Mouse (Mus musculus) midbrain, embryonic 15.5 days (tissue): Measurements from ENCODE around the gene Tnrc18. TPM values are rescaled to one million over a fixed set of nuclear protein-coding genes. Genes with fewer than 3 reads are reported as not detected.
A peak's percentile ranks its signal among the peaks of the same experiment; 100 is the strongest.

ENCODE experiments used
- ATAC-seq: fragments of 200-750 bp; cut with Nextera tagmentation; replicated peaks from 2 replicates; pipeline ENCODE4 v1.8.0; 2017; ENCODE audit warnings: moderate TSS enrichment
- H3K27ac ChIP-seq: fragments of 300-500 bp; sonication (generic); 2 replicates; pipeline ENCODE4 v1.5.1; 2015; ENCODE audit warnings: mild to moderate bottlenecking, inconsistent platforms
- H3K27me3 ChIP-seq: fragments of 300-500 bp; sonication (generic); replicated peaks from 2 replicates; pipeline ENCODE4 v1.6.1; 2015; ENCODE audit warnings: inconsistent platforms
- H3K36me3 ChIP-seq: fragments of 300-500 bp; sonication (generic); replicated peaks from 2 replicates; pipeline ENCODE4 v1.6.1; 2015; ENCODE audit warnings: inconsistent platforms
- H3K4me1 ChIP-seq: fragments of 300-500 bp; sonication (generic); 2 replicates; pipeline ENCODE4 v1.6.1; 2015; ENCODE audit warnings: inconsistent platforms
- H3K4me2 ChIP-seq: fragments of 300-500 bp; sonication (generic); 2 replicates; pipeline ENCODE4 v1.6.1; 2015; ENCODE audit warnings: inconsistent platforms, mild to moderate bottlenecking, moderate library complexity
- H3K4me3 ChIP-seq: fragments of 300-500 bp; sonication (generic); 2 replicates; pipeline ENCODE4 v1.5.1; 2015; ENCODE audit warnings: mild to moderate bottlenecking, inconsistent platforms
- H3K9ac ChIP-seq: fragments of 300-500 bp; sonication (generic); 2 replicates; pipeline ENCODE4 v1.6.1; 2015; ENCODE audit warnings: mild to moderate bottlenecking, inconsistent platforms
- H3K9me3 ChIP-seq: fragments of 300-500 bp; sonication (generic); 2 replicates; pipeline ENCODE4 v1.6.1; 2016; ENCODE audit warnings: inconsistent platforms
- WGBS: fragments of 180-500 bp; shearing (Covaris S2); methylation state at CpG from one replicate; pipeline ENCODE4 v1.1.7; 2015; ENCODE audit warnings: mixed read lengths; 5-methylcytosine and 5-hydroxymethylcytosine counted together
- polyA plus RNA-seq: library from polyadenylated mRNA; unstranded; fragments of >200 nt; fragmentation: Nextera tagmentation; extraction: Ambion mirVana; gene quantifications from 2 replicates; pipeline ENCODE4 v1.2.1, GENCODE M21; 2015

Gene Tnrc18
- polyA plus RNA-seq, 1 experiment from 2014 or later = 38.6 TPM

GRCm38 (mm10) chr5:142761326-142761983 is 56.0 kb downstream of the Tnrc18 start:
- Histone ChIP-seq H3K36me3 (peaks cover 45% of the 10 kb centered on the region; the same call in 1 of the 2 replicates), H3K9ac (no peak overlapping the region; the same call in 1 of the 2 replicates), H3K9me3 (no peaks in the 10 kb centered on the region), H3K27ac (peak overlapping the region; percentile 81), H3K4me3 (no peak overlapping the region), H3K4me2 (peak overlapping the region; percentile 5; the same call in 1 of the 2 replicates), H3K27me3 (no peaks in the 10 kb centered on the region), H3K4me1 (peaks cover 22% of the 10 kb centered on the region)
- peak; percentile 59 for ATAC-seq
- WGBS = 48% methylated on average over 16 of the region's 16 CpGs

- no peak for ATAC-seq
- WGBS = 91% methylated on average over 8 of the region's 8 CpGs
- H3K27me3 ChIP-seq = no peaks in the 10 kb centered on the region
- H3K4me2 ChIP-seq = no peak overlapping the region
- no peaks in the 10 kb centered on the region for H3K9me3 ChIP-seq
- H3K27ac ChIP-seq = peak overlapping the region; percentile 22
- no peak overlapping the region for H3K4me3 ChIP-seq
- peaks cover 52% of the 10 kb centered on the region for H3K36me3 ChIP-seq
- no peak overlapping the region for H3K9ac ChIP-seq
- peaks cover 22% of the 10 kb centered on the region for H3K4me1 ChIP-seq
Observed at GRCm38 (mm10) chr5:142759786-142760185, 57.7 kb downstream of the Tnrc18 start.

DNA sequence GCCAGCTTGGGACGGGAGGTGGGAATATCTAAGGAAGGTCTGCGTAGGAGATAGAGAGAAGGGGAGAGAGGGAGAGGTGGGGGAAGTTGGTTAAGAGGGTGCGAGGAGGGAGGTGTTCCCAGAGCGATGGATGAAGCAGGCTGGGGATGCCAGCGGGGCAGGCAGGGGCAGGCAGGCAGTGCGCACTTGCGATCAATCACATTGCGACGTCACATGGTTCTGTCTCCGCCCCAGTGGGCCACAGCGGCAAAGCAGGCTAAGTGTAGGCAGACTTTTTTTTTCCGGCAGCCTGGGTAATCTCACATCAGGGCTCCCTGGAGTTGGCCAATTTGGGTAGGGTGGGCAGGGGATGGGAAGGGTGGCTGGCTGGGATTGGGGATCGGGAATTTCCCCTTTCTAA is 65.2 kb downstream of the Tnrc18 start:
- no peak overlapping the region for H3K9ac ChIP-seq
- H3K36me3 ChIP-seq = peaks cover 50% of the 10 kb centered on the region
- 59% methylated on average over 13 of the region's 13 CpGs for WGBS
- H3K4me3 ChIP-seq = no peak overlapping the region
- no peak overlapping the region for H3K4me2 ChIP-seq
- no peaks in the 10 kb centered on the region for H3K27me3 ChIP-seq
- H3K4me1 ChIP-seq = 0 out of 2 replicates have a peak, but pooled peaks cover 5% of the 10 kb centered on the region
- H3K27ac ChIP-seq = no peak overlapping the region
- ATAC-seq = no peak
- H3K9me3 ChIP-seq = no peaks in the 10 kb centered on the region

- no peak overlapping the region for H3K9ac ChIP-seq
- ATAC-seq = no peak
- no peaks in the 10 kb centered on the region for H3K27me3 ChIP-seq
- no peak overlapping the region for H3K27ac ChIP-seq
- no peak overlapping the region for H3K4me2 ChIP-seq
- 90% methylated on average over 11 of the region's 11 CpGs for WGBS
- no peaks in the 10 kb centered on the region for H3K9me3 ChIP-seq
- no peak overlapping the region for H3K4me3 ChIP-seq
- 0 out of 2 replicates have a peak, but pooled peaks cover 5% of the 10 kb centered on the region for H3K4me1 ChIP-seq
- peaks cover 43% of the 10 kb centered on the region for H3K36me3 ChIP-seq
Observed at GRCm38 (mm10) chr5:142750173-142750572, 67.3 kb downstream of the Tnrc18 start.

GRCm38 (mm10) chr5:142747026-142747629 is 70.3 kb downstream of the Tnrc18 start:
- Histone ChIP-seq H3K4me3 (no peak overlapping the region), H3K9me3 (no peaks in the 10 kb centered on the region), H3K27ac (peak overlapping the region; percentile 6; the same call in 1 of the 2 replicates), H3K27me3 (no peaks in the 10 kb centered on the region), H3K4me2 (no peak overlapping the region), H3K4me1 (no peaks in the 10 kb centered on the region), H3K36me3 (peaks cover 43% of the 10 kb centered on the region), H3K9ac (no peak overlapping the region)
- 58% methylated on average over 12 of the region's 12 CpGs for WGBS
- ATAC-seq = no peak

DNA sequence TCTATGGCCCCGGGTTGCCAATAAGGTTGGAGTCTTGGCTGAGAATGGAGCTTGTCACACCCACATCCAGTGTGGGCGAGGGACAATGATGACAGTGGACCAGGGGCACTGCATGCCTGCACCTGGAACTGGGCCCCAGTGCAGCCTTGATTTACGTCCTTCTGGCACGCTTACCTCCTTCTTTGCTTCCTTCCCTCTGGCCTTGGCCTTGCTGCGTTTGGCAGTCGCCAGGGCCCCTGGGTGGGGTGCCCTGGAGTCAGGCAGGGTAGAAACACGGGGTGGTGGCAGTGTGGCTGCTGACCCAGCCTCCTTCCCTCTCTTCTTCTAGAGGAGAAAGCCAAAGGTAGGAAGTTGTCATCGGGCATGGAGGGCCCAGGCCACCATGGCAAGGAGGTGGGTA is 77.5 kb downstream of the Tnrc18 start:
- Histone ChIP-seq H3K4me2 (no peak overlapping the region), H3K4me3 (no peak overlapping the region), H3K4me1 (no peaks in the 10 kb centered on the region), H3K36me3 (peaks cover 49% of the 10 kb centered on the region), H3K9ac (no peak overlapping the region), H3K27me3 (no peaks in the 10 kb centered on the region), H3K27ac (no peak overlapping the region), H3K9me3 (no peaks in the 10 kb centered on the region)
- no peak for ATAC-seq
- 93% methylated on average over 8 of the region's 8 CpGs for WGBS

DNA sequence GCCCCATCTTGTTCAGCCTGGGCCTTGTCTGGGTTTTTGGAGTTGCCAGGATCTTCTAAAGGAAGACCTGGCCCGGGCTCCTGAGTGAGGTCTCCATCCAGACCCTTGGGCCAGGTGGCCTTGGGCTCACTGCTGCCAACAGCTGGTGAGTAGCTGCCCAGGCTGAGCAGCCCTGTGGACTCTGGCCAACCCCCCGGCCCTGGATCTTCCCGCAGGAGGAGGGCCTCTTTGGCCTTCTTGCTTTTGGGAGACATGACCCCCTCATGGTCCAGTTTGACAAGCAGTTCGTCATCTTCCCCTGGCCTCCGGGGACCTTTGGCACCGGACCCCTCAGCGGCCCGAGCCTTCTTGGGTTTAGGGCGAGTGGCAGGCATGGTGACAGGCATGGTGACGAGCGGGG is 85.5 kb downstream of the Tnrc18 start:
- Histone ChIP-seq H3K4me1 (no peaks in the 10 kb centered on the region), H3K4me2 (no peak overlapping the region), H3K27ac (no peak overlapping the region), H3K9ac (no peak overlapping the region), H3K36me3 (peaks cover 86% of the 10 kb centered on the region), H3K9me3 (no peaks in the 10 kb centered on the region), H3K4me3 (no peak overlapping the region), H3K27me3 (no peaks in the 10 kb centered on the region)
- WGBS = 93% methylated on average over 11 of the region's 11 CpGs
- ATAC-seq = no peak

GRCm38 (mm10) chr5:142730295-142730694 is 87.2 kb downstream of the Tnrc18 start:
- no peaks in the 10 kb centered on the region for H3K27me3 ChIP-seq
- no peak overlapping the region for H3K9ac ChIP-seq
- peaks cover 85% of the 10 kb centered on the region for H3K36me3 ChIP-seq
- no peaks in the 10 kb centered on the region for H3K9me3 ChIP-seq
- H3K4me2 ChIP-seq = no peak overlapping the region
- ATAC-seq = no peak
- no peaks in the 10 kb centered on the region for H3K4me1 ChIP-seq
- no peak overlapping the region for H3K27ac ChIP-seq
- H3K4me3 ChIP-seq = no peak overlapping the region
- WGBS = 94% methylated on average over 12 of the region's 12 CpGs

- peaks cover 7% of the 10 kb centered on the region for H3K4me1 ChIP-seq
- 97% methylated on average over 16 of the region's 16 CpGs for WGBS
- H3K9me3 ChIP-seq = no peaks in the 10 kb centered on the region
- peaks cover 72% of the 10 kb centered on the region for H3K36me3 ChIP-seq
- H3K27me3 ChIP-seq = no peaks in the 10 kb centered on the region
- ATAC-seq = no peak
- H3K9ac ChIP-seq = no peak overlapping the region
- H3K27ac ChIP-seq = no peak overlapping the region
- H3K4me2 ChIP-seq = no peak overlapping the region
- no peak overlapping the region for H3K4me3 ChIP-seq
Observed at GRCm38 (mm10) chr5:142728301-142728700, 89.2 kb downstream of the Tnrc18 start.

DNA sequence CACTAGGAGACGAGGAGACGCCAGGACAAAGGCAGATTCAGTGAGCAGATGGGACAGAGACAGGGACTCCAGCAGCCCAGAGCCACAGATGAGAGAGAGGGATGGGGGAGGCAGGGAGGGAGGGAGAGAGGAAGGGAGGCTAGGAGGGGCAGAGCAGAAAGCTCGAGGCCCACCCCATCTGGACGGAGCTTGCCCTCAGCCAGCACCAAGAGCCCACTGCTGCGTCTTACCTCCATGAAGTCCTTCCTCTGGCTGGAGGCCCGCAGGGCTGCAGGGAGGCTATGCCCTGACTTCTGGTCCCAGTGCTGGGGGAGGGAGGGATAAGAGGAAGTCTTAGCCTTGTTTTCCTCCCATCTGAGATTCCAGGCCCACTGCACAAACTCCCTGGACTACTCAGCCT is 90.7 kb downstream of the Tnrc18 start:
- WGBS = 75% methylated on average over 6 of the region's 6 CpGs
- ATAC-seq = no peak
- Histone ChIP-seq H3K4me2 (no peak overlapping the region), H3K27ac (0 out of 2 replicates have a peak overlapping the region, but pooled peaks have one; percentile 26), H3K9ac (no peak overlapping the region), H3K36me3 (peaks cover 60% of the 10 kb centered on the region), H3K9me3 (no peaks in the 10 kb centered on the region), H3K27me3 (no peaks in the 10 kb centered on the region), H3K4me1 (peaks cover 8% of the 10 kb centered on the region), H3K4me3 (no peak overlapping the region)

DNA sequence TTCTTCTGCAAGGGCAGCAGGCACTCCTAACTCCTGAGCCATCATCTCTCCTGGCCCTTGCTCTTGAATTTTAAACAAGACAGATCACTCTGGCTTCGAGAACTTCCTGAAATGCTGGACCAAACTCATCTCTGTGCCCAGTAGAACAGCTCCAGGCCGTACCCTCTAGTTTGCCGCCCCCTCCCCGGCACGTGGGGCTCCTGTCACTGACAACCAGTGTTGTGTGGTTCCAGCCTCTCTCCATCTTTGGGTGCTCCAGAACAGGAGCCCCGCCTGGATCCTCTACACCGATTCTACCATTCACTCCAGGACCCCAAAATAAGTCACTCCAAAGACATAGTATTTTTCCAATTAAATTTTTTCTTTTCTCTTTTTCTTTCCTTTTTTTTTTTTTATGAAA is 93.2 kb downstream of the Tnrc18 start:
- WGBS = 91% methylated on average over 7 of the region's 7 CpGs
- Histone ChIP-seq H3K4me1 (peaks cover 8% of the 10 kb centered on the region), H3K4me2 (no peak overlapping the region), H3K27me3 (no peaks in the 10 kb centered on the region), H3K4me3 (no peak overlapping the region), H3K9ac (no peak overlapping the region), H3K9me3 (no peaks in the 10 kb centered on the region), H3K36me3 (peaks cover 49% of the 10 kb centered on the region), H3K27ac (peak overlapping the region; percentile 48; the same call in 1 of the 2 replicates)
- no peak for ATAC-seq

- Histone ChIP-seq H3K4me2 (no peak overlapping the region), H3K9ac (no peak overlapping the region), H3K4me1 (peaks cover 8% of the 10 kb centered on the region), H3K4me3 (no peak overlapping the region), H3K9me3 (no peaks in the 10 kb centered on the region), H3K36me3 (peaks cover 47% of the 10 kb centered on the region), H3K27ac (peak overlapping the region; percentile 48), H3K27me3 (no peaks in the 10 kb centered on the region)
- WGBS = 17% methylated on average over 7 of the region's 7 CpGs
- peak; percentile 74 for ATAC-seq
Observed at GRCm38 (mm10) chr5:142723520-142724133, 93.8 kb downstream of the Tnrc18 start.
